Mouse (Mus musculus) spleen, adult 2 months (tissue): ENCODE measurements around the gene Slc38a2.

Experiments
- CTCF ChIP-seq: fragments of 200-500 bp; IDR thresholded peaks from 2 replicates; pipeline ENCODE4 v1.5.1; 2011; ENCODE audit warnings: mild to moderate bottlenecking, inconsistent platforms; ENCODE audit not compliant: insufficient read depth, insufficient read length, insufficient replicate concordance; ENCODE audit errors: extremely low read depth
- POLR2A ChIP-seq: fragments of 200-500 bp; IDR thresholded peaks from 2 replicates; pipeline ENCODE4 v1.6.1; 2011; ENCODE audit warnings: low read depth, low read length, inconsistent platforms

GRCm38 (mm10) chr15:96692401-96692800, 7.1 kb downstream of the Slc38a2 start:
- TF ChIP-seq CTCF (no peak), POLR2A (no peak)
